Mouse (Mus musculus) kidney, adult 2 months (tissue): ENCODE results near the gene Nos1.

Source experiments
- CTCF ChIP-seq: fragments of 200-500 bp; conservative IDR thresholded peaks from 2 replicates; pipeline ENCODE4 v1.5.1; 2011; ENCODE audit warnings: low read depth, mild to moderate bottlenecking, control low read depth, low read length, moderate library complexity, mixed read lengths; ENCODE audit not compliant: insufficient read depth, insufficient read length
- POLR2A ChIP-seq: fragments of 200-500 bp; IDR thresholded peaks from one replicate; pipeline ENCODE4 v1.6.1; 2011; ENCODE audit warnings: low read depth, low read length, control low read depth

- TF ChIP-seq CTCF, result no peak
- TF ChIP-seq POLR2A, result no peak
These were observed 22.9 kb upstream of the Nos1 start for GRCm38 (mm10) chr5:117757696-117758482.
